Mouse (Mus musculus) splenic B cell, adult 2 months (primary cell): Measurements from ENCODE around the gene Gm10638.

ENCODE experiments used
- DNase-seq: peaks from one replicate; pipeline ENCODE4 v3.0.0-alpha.2; 2011; ENCODE audit warnings: low read depth, low spot score
- H3K27me3 ChIP-seq: 2 replicates; pipeline ENCODE4 v1.6.1; 2012; ENCODE audit warnings: mild to moderate bottlenecking, low read length, moderate library complexity, mixed read lengths; ENCODE audit not compliant: control insufficient read depth, poor library complexity, insufficient read depth, severe bottlenecking
- H3K36me3 ChIP-seq: 2 replicates; pipeline ENCODE4 v1.6.1; 2012; ENCODE audit warnings: mild to moderate bottlenecking, low read length, moderate library complexity, mixed read lengths; ENCODE audit not compliant: control insufficient read depth, poor library complexity, insufficient read depth, severe bottlenecking

Gm10638 gene

GRCm38 (mm10) chr8:86789576-86789975, 44.1 kb downstream of the Gm10638 start:
- DNase-seq: no peak

DNA sequence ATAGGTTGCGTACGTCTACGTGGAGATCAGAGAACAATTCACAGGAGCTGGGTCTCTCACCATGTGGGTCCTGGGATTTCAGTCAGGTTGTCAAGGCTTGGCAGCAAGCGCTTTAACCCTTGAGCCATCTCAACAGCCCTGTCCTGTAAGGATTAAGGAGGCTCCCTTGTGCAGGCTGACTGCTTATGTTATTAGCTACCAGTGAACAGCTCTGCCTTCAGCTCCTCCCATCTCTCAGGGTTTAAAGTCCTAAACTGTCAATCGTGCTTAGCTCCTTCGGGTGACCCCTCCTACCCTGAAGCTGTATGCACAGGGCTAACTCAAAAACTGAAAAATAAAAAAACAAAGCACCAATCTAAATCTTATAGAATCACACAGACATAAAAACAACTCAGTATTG, 46.0 kb downstream of the Gm10638 start:
- no peaks in the 10 kb centered on the region for H3K27me3 ChIP-seq
- no peaks in the 10 kb centered on the region for H3K36me3 ChIP-seq
- DNase-seq: no peak

More at GRCm38 (mm10) chr8:86789576-86789975, 44.1 kb downstream of the Gm10638 start:
- Histone ChIP-seq H3K27me3 (no peaks in the 10 kb centered on the region), H3K36me3 (no peaks in the 10 kb centered on the region)

DNA sequence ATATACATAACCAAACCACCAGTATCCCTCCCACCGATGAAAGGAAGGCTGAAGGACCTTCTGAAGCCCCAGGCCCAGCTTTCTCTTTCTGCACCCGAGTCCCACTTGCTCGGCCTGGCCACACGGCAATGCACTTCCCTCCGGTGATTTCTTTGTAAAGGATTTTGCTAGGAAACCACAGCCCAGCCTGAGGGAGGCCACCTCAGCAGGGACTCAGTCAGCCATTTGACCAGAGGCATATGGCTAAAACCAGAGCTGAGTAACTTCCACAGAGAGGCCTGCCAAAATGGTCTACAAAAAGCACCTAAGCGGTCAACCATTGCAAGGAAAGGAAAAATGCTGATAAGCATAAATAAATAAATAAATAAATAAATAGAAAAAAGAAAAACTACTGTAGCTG, 49.2 kb downstream of the Gm10638 start:
- DNase-seq: no peak
- no peaks in the 10 kb centered on the region for H3K27me3 ChIP-seq

More for the DNA sequence above, 49.2 kb downstream of the Gm10638 start:
- H3K36me3 ChIP-seq: no peaks in the 10 kb centered on the region
